Mouse (Mus musculus): ENCODE results near the gene Fam83g. TPM values are rescaled to one million over a fixed set of nuclear protein-coding genes. Genes with fewer than 3 reads are reported as not detected.

The Fam83g gene
- polyA plus RNA-seq, 1 experiment from 2014 or later, result 0.59 TPM

GRCm38 (mm10) chr11:61699933-61700332 is 16.0 kb downstream of the Fam83g start:
- Histone ChIP-seq H3K9me3 (ENCODE audit: control insufficient read depth, low read length) (no peaks in the 10 kb centered on the region), H3K9ac (ENCODE audit: low read length) (no peak overlapping the region), H3K27ac (ENCODE audit: low read depth, low read length) (no peak overlapping the region), H3K27me3 (ENCODE audit: control insufficient read depth, insufficient read depth, low read length) (no peaks in the 10 kb centered on the region), H3K4me3 (ENCODE audit: low read depth, low read length) (no peak overlapping the region), H3K36me3 (ENCODE audit: control insufficient read depth, insufficient read depth, low read length) (no peaks in the 10 kb centered on the region), H3K4me2 (no peak overlapping the region), H3K4me1 (ENCODE audit: control insufficient read depth, insufficient read depth, low read length) (peaks cover 12% of the 10 kb centered on the region; the same call in 1 of the 2 replicates)
- DNase-seq (ENCODE audit: low spot score, missing footprints), result no peak
- no peak for ATAC-seq (ENCODE audit: low FRiP score)
- 70% methylated on average over 4 of the region's 4 CpGs for WGBS

GRCm38 (mm10) chr11:61701696-61702095 is 17.8 kb downstream of the Fam83g start:
- Histone ChIP-seq H3K36me3 (ENCODE audit: control insufficient read depth, insufficient read depth, low read length) (no peaks in the 10 kb centered on the region), H3K9ac (ENCODE audit: low read length) (no peak overlapping the region), H3K27ac (ENCODE audit: low read depth, low read length) (no peak overlapping the region), H3K4me2 (no peak overlapping the region), H3K27me3 (ENCODE audit: control insufficient read depth, insufficient read depth, low read length) (no peaks in the 10 kb centered on the region), H3K4me3 (ENCODE audit: low read depth, low read length) (no peak overlapping the region), H3K4me1 (ENCODE audit: control insufficient read depth, insufficient read depth, low read length) (peaks cover 12% of the 10 kb centered on the region; the same call in 1 of the 2 replicates), H3K9me3 (ENCODE audit: control insufficient read depth, low read length) (no peaks in the 10 kb centered on the region)
- no peak for ATAC-seq (ENCODE audit: low FRiP score)
- 28% methylated on average over 5 of the region's 5 CpGs for WGBS
- no peak for DNase-seq (ENCODE audit: low spot score, missing footprints)

- H3K36me3 ChIP-seq (ENCODE audit: control insufficient read depth, insufficient read depth, low read length), result no peaks in the 10 kb centered on the region
- no peaks in the 10 kb centered on the region for H3K27me3 ChIP-seq (ENCODE audit: control insufficient read depth, insufficient read depth, low read length)
- WGBS, result 93% methylated on average over 5 of the region's 5 CpGs
- no peak overlapping the region for H3K9ac ChIP-seq (ENCODE audit: low read length)
- H3K4me2 ChIP-seq, result no peak overlapping the region
- no peak overlapping the region for H3K27ac ChIP-seq (ENCODE audit: low read depth, low read length)
- H3K4me1 ChIP-seq (ENCODE audit: control insufficient read depth, insufficient read depth, low read length), result peaks cover 12% of the 10 kb centered on the region; the same call in 1 of the 2 replicates
- ATAC-seq (ENCODE audit: low FRiP score), result no peak
- DNase-seq (ENCODE audit: low spot score, missing footprints), result no peak
- no peak overlapping the region for H3K4me3 ChIP-seq (ENCODE audit: low read depth, low read length)
- H3K9me3 ChIP-seq (ENCODE audit: control insufficient read depth, low read length), result no peaks in the 10 kb centered on the region
These were observed 18.6 kb downstream of the Fam83g start for GRCm38 (mm10) chr11:61702494-61702893.

- no peaks in the 10 kb centered on the region for H3K27me3 ChIP-seq (ENCODE audit: control insufficient read depth, insufficient read depth, low read length)
- no peak overlapping the region for H3K4me3 ChIP-seq (ENCODE audit: low read depth, low read length)
- H3K9ac ChIP-seq (ENCODE audit: low read length), result no peak overlapping the region
- 88% methylated on average over 2 of the region's 2 CpGs for WGBS
- no peaks in the 10 kb centered on the region for H3K36me3 ChIP-seq (ENCODE audit: control insufficient read depth, insufficient read depth, low read length)
- no peak overlapping the region for H3K4me2 ChIP-seq
- peaks cover 7% of the 10 kb centered on the region; the same call in 1 of the 2 replicates for H3K4me1 ChIP-seq (ENCODE audit: control insufficient read depth, insufficient read depth, low read length)
- ATAC-seq (ENCODE audit: low FRiP score) (no peak), DNase-seq (ENCODE audit: low spot score, missing footprints) (no peak)
- H3K27ac ChIP-seq (ENCODE audit: low read depth, low read length), result no peak overlapping the region
- H3K9me3 ChIP-seq (ENCODE audit: control insufficient read depth, low read length), result no peaks in the 10 kb centered on the region
These were observed 21.7 kb downstream of the Fam83g start for GRCm38 (mm10) chr11:61705581-61705980.

- Histone ChIP-seq H3K9me3 (ENCODE audit: control insufficient read depth, low read length) (no peaks in the 10 kb centered on the region), H3K4me3 (ENCODE audit: low read depth, low read length) (no peak overlapping the region), H3K36me3 (ENCODE audit: control insufficient read depth, insufficient read depth, low read length) (no peaks in the 10 kb centered on the region), H3K9ac (ENCODE audit: low read length) (no peak overlapping the region), H3K4me1 (ENCODE audit: control insufficient read depth, insufficient read depth, low read length) (peaks cover 6% of the 10 kb centered on the region; the same call in 1 of the 2 replicates), H3K27ac (ENCODE audit: low read depth, low read length) (no peak overlapping the region), H3K27me3 (ENCODE audit: control insufficient read depth, insufficient read depth, low read length) (no peaks in the 10 kb centered on the region), H3K4me2 (no peak overlapping the region)
- DNase-seq (ENCODE audit: low spot score, missing footprints), result no peak
- WGBS, result 65% methylated on average over 4 of the region's 4 CpGs
- ATAC-seq (ENCODE audit: low FRiP score), result no peak
These were observed 22.3 kb downstream of the Fam83g start for GRCm38 (mm10) chr11:61706232-61706631.

GRCm38 (mm10) chr11:61708928-61709327 is 25.0 kb downstream of the Fam83g start:
- no peak overlapping the region for H3K27ac ChIP-seq (ENCODE audit: low read depth, low read length)
- H3K27me3 ChIP-seq (ENCODE audit: control insufficient read depth, insufficient read depth, low read length), result no peaks in the 10 kb centered on the region
- no peak for ATAC-seq (ENCODE audit: low FRiP score)

GRCm38 (mm10) chr11:61713157-61713855 is 29.4 kb downstream of the Fam83g start:
- ATAC-seq (ENCODE audit: low FRiP score) (no peak), DNase-seq (ENCODE audit: low spot score, missing footprints) (no peak)
- Histone ChIP-seq H3K4me1 (ENCODE audit: control insufficient read depth, insufficient read depth, low read length) (no peaks in the 10 kb centered on the region), H3K27ac (ENCODE audit: low read depth, low read length) (no peak overlapping the region), H3K4me3 (ENCODE audit: low read depth, low read length) (no peak overlapping the region), H3K36me3 (ENCODE audit: control insufficient read depth, insufficient read depth, low read length) (no peaks in the 10 kb centered on the region), H3K27me3 (ENCODE audit: control insufficient read depth, insufficient read depth, low read length) (no peaks in the 10 kb centered on the region), H3K9me3 (ENCODE audit: control insufficient read depth, low read length) (no peaks in the 10 kb centered on the region), H3K4me2 (no peak overlapping the region), H3K9ac (ENCODE audit: low read length) (no peak overlapping the region)
- 63% methylated on average over 15 of the region's 15 CpGs for WGBS

More at GRCm38 (mm10) chr11:61708928-61709327, 25.0 kb downstream of the Fam83g start:
- no peak overlapping the region for H3K4me3 ChIP-seq (ENCODE audit: low read depth, low read length)
- H3K9ac ChIP-seq (ENCODE audit: low read length), result no peak overlapping the region
- no peaks in the 10 kb centered on the region for H3K4me1 ChIP-seq (ENCODE audit: control insufficient read depth, insufficient read depth, low read length)
- no peak for DNase-seq (ENCODE audit: low spot score, missing footprints)
- no peaks in the 10 kb centered on the region for H3K36me3 ChIP-seq (ENCODE audit: control insufficient read depth, insufficient read depth, low read length)
- 62% methylated on average over 3 of the region's 3 CpGs for WGBS
- H3K9me3 ChIP-seq (ENCODE audit: control insufficient read depth, low read length), result no peaks in the 10 kb centered on the region
- no peak overlapping the region for H3K4me2 ChIP-seq

- Histone ChIP-seq H3K27me3 (ENCODE audit: control insufficient read depth, insufficient read depth, low read length) (no peaks in the 10 kb centered on the region), H3K36me3 (ENCODE audit: control insufficient read depth, insufficient read depth, low read length) (no peaks in the 10 kb centered on the region), H3K9me3 (ENCODE audit: control insufficient read depth, low read length) (no peaks in the 10 kb centered on the region), H3K27ac (ENCODE audit: low read depth, low read length) (no peak overlapping the region), H3K9ac (ENCODE audit: low read length) (no peak overlapping the region), H3K4me2 (no peak overlapping the region), H3K4me3 (ENCODE audit: low read depth, low read length) (no peak overlapping the region), H3K4me1 (ENCODE audit: control insufficient read depth, insufficient read depth, low read length) (no peaks in the 10 kb centered on the region)
- WGBS, result 45% methylated on average over 11 of the region's 11 CpGs
- ATAC-seq (ENCODE audit: low FRiP score) (peak; percentile 50), DNase-seq (ENCODE audit: low spot score, missing footprints) (peak; percentile 97)
These were observed 30.6 kb downstream of the Fam83g start for GRCm38 (mm10) chr11:61714346-61715117.

GRCm38 (mm10) chr11:61715130-61715529 is 31.2 kb downstream of the Fam83g start:
- H3K9me3 ChIP-seq (ENCODE audit: control insufficient read depth, low read length), result no peaks in the 10 kb centered on the region
- no peaks in the 10 kb centered on the region for H3K4me1 ChIP-seq (ENCODE audit: control insufficient read depth, insufficient read depth, low read length)
- no peak overlapping the region for H3K4me3 ChIP-seq (ENCODE audit: low read depth, low read length)
- no peaks in the 10 kb centered on the region for H3K27me3 ChIP-seq (ENCODE audit: control insufficient read depth, insufficient read depth, low read length)
- no peak overlapping the region for H3K4me2 ChIP-seq
- H3K36me3 ChIP-seq (ENCODE audit: control insufficient read depth, insufficient read depth, low read length), result no peaks in the 10 kb centered on the region
- 70% methylated on average over 6 of the region's 6 CpGs for WGBS
- ATAC-seq (ENCODE audit: low FRiP score), result no peak
- H3K9ac ChIP-seq (ENCODE audit: low read length), result no peak overlapping the region
- DNase-seq (ENCODE audit: low spot score, missing footprints), result no peak
- H3K27ac ChIP-seq (ENCODE audit: low read depth, low read length), result no peak overlapping the region
